Mouse (Mus musculus): Measurements from ENCODE around the gene Dab2ip.

The Dab2ip gene

DNA sequence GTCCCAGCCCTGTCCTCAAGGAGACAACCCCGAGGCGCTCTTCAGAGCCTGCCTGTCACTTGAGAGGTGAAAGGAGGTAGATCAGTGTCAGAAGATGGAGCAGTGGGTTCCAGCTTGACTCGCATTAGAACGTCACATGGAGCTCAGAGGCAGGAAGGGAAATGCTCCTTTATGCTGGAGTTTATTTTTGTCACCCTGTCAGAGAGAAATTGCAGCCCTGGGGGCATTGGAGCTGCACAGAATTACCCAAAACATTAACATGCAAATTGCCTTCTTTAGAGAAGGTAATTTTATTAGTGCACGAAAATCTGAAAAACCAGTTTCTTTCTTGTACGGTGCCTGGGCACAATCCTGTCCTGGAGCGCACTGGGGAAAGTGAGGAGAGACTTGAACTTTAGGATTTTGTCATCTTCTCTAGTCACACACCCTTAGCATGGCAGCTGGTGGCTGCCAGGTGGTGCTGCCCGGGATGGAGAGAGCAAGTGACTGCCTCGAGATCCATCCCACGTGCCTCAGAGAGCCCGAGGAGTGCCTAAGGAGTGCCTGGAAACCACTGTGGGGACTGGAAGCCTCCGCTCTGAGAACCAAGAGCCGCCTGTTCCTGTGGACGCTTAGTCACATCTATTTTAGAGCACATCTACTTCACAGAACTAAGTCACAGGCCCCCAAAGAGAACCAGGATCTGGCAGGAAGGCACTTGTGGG, 209.9 kb downstream of the Dab2ip start:
- peak; percentile 24 for DNase-seq

GRCm38 (mm10) chr2:35768538-35769238, 210.6 kb downstream of the Dab2ip start:
- no peak for DNase-seq

GRCm38 (mm10) chr2:35769398-35769797, 211.3 kb downstream of the Dab2ip start:
- DNase-seq: no peak

GRCm38 (mm10) chr2:35770541-35770940, 212.5 kb downstream of the Dab2ip start:
- DNase-seq: no peak

DNA sequence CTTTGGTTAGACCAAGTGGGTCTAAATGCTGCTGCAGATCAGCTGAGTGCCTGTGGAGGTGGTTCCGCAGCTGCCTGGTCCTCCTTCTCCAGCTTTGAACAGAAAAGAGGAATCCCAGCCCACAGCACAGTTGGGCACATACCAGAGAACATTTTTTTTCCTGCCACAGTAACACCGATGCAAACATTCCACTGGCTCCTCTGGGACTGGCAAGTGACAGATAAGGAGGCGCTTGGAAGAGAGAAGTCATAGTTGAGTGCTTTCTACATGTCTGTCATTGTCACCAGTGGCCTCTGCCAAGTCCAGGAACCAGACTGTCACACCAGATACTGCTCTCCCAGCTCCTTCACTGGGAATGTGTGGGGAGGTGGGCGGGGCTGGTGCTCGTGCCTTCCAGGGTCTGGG, 217.6 kb downstream of the Dab2ip start:
- no peak for DNase-seq

- DNase-seq: no peak
Measured at GRCm38 (mm10) chr2:35776935-35777334, 218.9 kb downstream of the Dab2ip start.

- no peak for DNase-seq
Measured at GRCm38 (mm10) chr2:35779266-35779665, 221.2 kb downstream of the Dab2ip start.
